Mouse (Mus musculus) ES-E14 (cell line): Measurements from ENCODE around the gene Sh2d2a. TPM values are rescaled to one million over a fixed set of nuclear protein-coding genes. Genes with fewer than 3 reads are reported as not detected.
"Not testable (repeated sequence)": the region's sequence is repeated elsewhere in the genome, so short reads cannot be mapped to it uniquely, and the experiment has no call there.

Source experiments
- DNase-seq: peaks from one replicate; pipeline ENCODE4 v3.0.0-alpha.2; 2013; ENCODE audit warnings: low read depth, low spot score
- H3K27ac ChIP-seq: 2 replicates; pipeline ENCODE4 v1.5.1; 2012; ENCODE audit warnings: low read depth, mild to moderate bottlenecking, low read length, moderate library complexity, mixed read lengths; ENCODE audit not compliant: poor library complexity, insufficient read depth, severe bottlenecking
- H3K36me3 ChIP-seq: 2 replicates; pipeline ENCODE4 v1.6.1; 2012; ENCODE audit warnings: mild to moderate bottlenecking, low read length, moderate library complexity, mixed read lengths; ENCODE audit not compliant: control insufficient read depth, poor library complexity, insufficient read depth, severe bottlenecking
- H3K4me1 ChIP-seq, 2 experiments: fragments of 150-350 bp in 1 of 2; sonication (generic) in 1 of 2; 2 replicates each; pipeline ENCODE4 v1.6.1; 2012; ENCODE audit warnings: low read length in 2 of 2, mild to moderate bottlenecking in 1 of 2, mixed read lengths in 1 of 2; ENCODE audit not compliant: control insufficient read depth in 2 of 2, insufficient read depth in 2 of 2, poor library complexity in 1 of 2
- H3K4me3 ChIP-seq, 2 experiments: fragments of 150-350 bp in 1 of 2; sonication (generic) in 1 of 2; 2 replicates each; pipeline ENCODE4 v1.5.1; 2012; ENCODE audit warnings: low read length in 2 of 2, low read depth in 1 of 2, mild to moderate bottlenecking in 1 of 2, mixed read lengths in 1 of 2; ENCODE audit not compliant: insufficient read depth in 1 of 2, poor library complexity in 1 of 2, severe bottlenecking in 1 of 2
- H3K9ac ChIP-seq: 2 replicates; pipeline ENCODE4 v1.6.1; 2012; ENCODE audit warnings: low read depth, mild to moderate bottlenecking, low read length, mixed read lengths; ENCODE audit not compliant: poor library complexity, insufficient read depth, severe bottlenecking
- H3K9me3 ChIP-seq: fragments of 150-350 bp; sonication (generic); 2 replicates; pipeline ENCODE4 v1.6.1; 2012; ENCODE audit warnings: low read depth, mild to moderate bottlenecking, low read length; ENCODE audit not compliant: control insufficient read depth, insufficient read depth
- CHD2 ChIP-seq: IDR thresholded peaks from 2 replicates; pipeline ENCODE4 v1.6.1; 2014; ENCODE audit warnings: mild to moderate bottlenecking, low read depth, low read length, inconsistent platforms
- HCFC1 ChIP-seq: IDR thresholded peaks from 2 replicates; pipeline ENCODE4 v1.6.1; 2012; ENCODE audit warnings: low read length, inconsistent platforms, borderline replicate concordance; ENCODE audit not compliant: insufficient read depth
- MAFK ChIP-seq: IDR thresholded peaks from 2 replicates; pipeline ENCODE4 v1.6.1; 2014; ENCODE audit warnings: mild to moderate bottlenecking, low read depth, low read length, inconsistent platforms; ENCODE audit not compliant: insufficient read depth
- ZC3H11A ChIP-seq: IDR thresholded peaks from 2 replicates; pipeline ENCODE4 v1.6.1; 2012; ENCODE audit warnings: low read depth, mild to moderate bottlenecking, inconsistent platforms, low read length, borderline replicate concordance
- ZNF384 ChIP-seq: IDR thresholded peaks from 2 replicates; pipeline ENCODE4 v1.6.1; 2012; ENCODE audit warnings: low read depth, low read length, inconsistent platforms
- in situ Hi-C, 2 experiments: fragments of 600-800 bp; cut with MboI; formaldehyde crosslinking; loops; one replicate each; pipeline ENCODE4 v1.15.1; 2025; ENCODE audit warnings: low sequenced_read_pairs in 2 of 2, inconsistent platforms in 1 of 2; ENCODE audit not compliant: unreplicated experiment in 2 of 2
- total RNA-seq: library from RNA; depleted of rRNA; stranded (reverse); fragments of 300-350 nt; gene quantifications from 2 replicates; pipeline ENCODE4 v1.2.3, GENCODE M21; 2012

Gene Sh2d2a
- total RNA-seq, 1 experiment = 0.22 TPM

- no peak for DNase-seq
- no peak for TF ChIP-seq ZC3H11A
- TF ChIP-seq CHD2 = no peak
- TF ChIP-seq MAFK = no peak
- TF ChIP-seq ZNF384 = no peak
- TF ChIP-seq HCFC1 = no peak
- Histone ChIP-seq H3K27ac (no peak overlapping the region), H3K9me3 (no peaks in the 10 kb centered on the region), H3K4me3 (no peak overlapping the region), H3K9ac (no peak overlapping the region), H3K4me1 (peaks cover 0 to 4% of the 10 kb centered on the region in 2 experiments; a peak in 1 of 4 replicates), H3K36me3 (no peaks in the 10 kb centered on the region)
- in situ Hi-C loops = no loop called here
These were observed 28.3 kb upstream of the Sh2d2a start for GRCm38 (mm10) chr3:87818226-87818625.

- DNase-seq, H3K36me3 ChIP-seq, H3K4me3 ChIP-seq, H3K27ac ChIP-seq, H3K9me3 ChIP-seq, H3K9ac ChIP-seq, in situ Hi-C loops, H3K4me1 ChIP-seq: not testable (repeated sequence)
These were observed 22.3 kb upstream of the Sh2d2a start, which contains the start of gene Pear1 for GRCm38 (mm10) chr3:87824206-87824605. Gene Pear1 (minus strand): TSS chr3:87824306.

GRCm38 (mm10) chr3:87828435-87828834 is 18.1 kb upstream of the Sh2d2a start:
- in situ Hi-C loops = no loop called here
- Histone ChIP-seq H3K27ac (no peak overlapping the region), H3K4me3 (no peak overlapping the region), H3K9ac (no peak overlapping the region), H3K9me3 (no peaks in the 10 kb centered on the region), H3K36me3 (no peaks in the 10 kb centered on the region), H3K4me1 (0 out of 4 replicates have a peak, but pooled peaks cover 0 to 2% of the 10 kb centered on the region in 2 experiments)
- no peak for DNase-seq
- no peak for TF ChIP-seq HCFC1
- no peak for TF ChIP-seq ZNF384
- TF ChIP-seq MAFK = no peak
- TF ChIP-seq CHD2 = no peak
- TF ChIP-seq ZC3H11A = no peak

- peak; percentile 37 for DNase-seq
- in situ Hi-C loops = no loop called here
- Histone ChIP-seq H3K4me3 (no peak overlapping the region; a peak in 1 of 4 replicates), H3K4me1 (0 out of 4 replicates have a peak, but pooled peaks cover 0 to 2% of the 10 kb centered on the region in 2 experiments), H3K27ac (no peak overlapping the region), H3K36me3 (no peaks in the 10 kb centered on the region), H3K9me3 (no peaks in the 10 kb centered on the region), H3K9ac (no peak overlapping the region)
- TF ChIP-seq CHD2 = 0 out of 2 replicates have a peak, but pooled peaks have one; percentile 28
- no peak for TF ChIP-seq HCFC1
- no peak for TF ChIP-seq ZNF384
These were observed 17.5 kb upstream of the Sh2d2a start for GRCm38 (mm10) chr3:87829025-87829424.

- no peak overlapping the region for H3K27ac ChIP-seq
- no peak overlapping the region for H3K4me3 ChIP-seq
- no peaks in the 10 kb centered on the region for H3K36me3 ChIP-seq
- no peak for DNase-seq
- 0 out of 4 replicates have a peak, but pooled peaks cover 0 to 2% of the 10 kb centered on the region in 2 experiments for H3K4me1 ChIP-seq
- no peak for TF ChIP-seq HCFC1
- TF ChIP-seq ZNF384 = no peak
- no peak for TF ChIP-seq MAFK
- TF ChIP-seq CHD2 = no peak
- no peak for TF ChIP-seq ZC3H11A
- no peaks in the 10 kb centered on the region for H3K9me3 ChIP-seq
- in situ Hi-C loops = no loop called here
- no peak overlapping the region for H3K9ac ChIP-seq
These were observed 14.3 kb upstream of the Sh2d2a start for GRCm38 (mm10) chr3:87832109-87832859.
